Mouse (Mus musculus): Measurements from ENCODE around the gene Tcirg1. TPM values are rescaled to one million over a fixed set of nuclear protein-coding genes. Genes with fewer than 3 reads are reported as not detected.

Tcirg1 gene
- polyA plus RNA-seq, 1 experiment: 69.2 TPM

- WGBS: 9% methylated on average over 42 of the region's 42 CpGs
- H3K4me3 ChIP-seq (ENCODE audit: insufficient read depth, low read depth, low read length): peak within 1 kb of the TSS; percentile 63
- no peaks in the 10 kb centered on the region for H3K27me3 ChIP-seq (replicated peaks; ENCODE audit: control insufficient read depth, insufficient read depth, low read length)
- TF ChIP-seq CTCF (conservative IDR thresholded peaks at IDR 0.05; ENCODE audit: insufficient read depth, insufficient read length, low read depth, low read length): no peak
- TF ChIP-seq POLR2A (IDR thresholded peaks at IDR 0.05; ENCODE audit: low read depth, low read length): no peak
- DNase-seq: peak; percentile 83
- H3K4me1 ChIP-seq (ENCODE audit: control insufficient read depth, insufficient read depth, low read length): peaks cover 3% of the 10 kb centered on the region; the same call in 1 of the 2 replicates
- H3K27ac ChIP-seq (ENCODE audit: insufficient read depth, low read depth, low read length): peak within 1 kb of the TSS; percentile 40
- no peaks in the 10 kb centered on the region for H3K36me3 ChIP-seq (ENCODE audit: control insufficient read depth, insufficient read depth, low read length)
These were observed 28.3 kb upstream of the Tcirg1 start, which contains the start of gene Unc93b1 for GRCm38 (mm10) chr19:3935032-3935895. Gene Unc93b1, plus strand, starts transcription at chr19:3935186.

GRCm38 (mm10) chr19:3931716-3932115 is 24.8 kb upstream of the Tcirg1 start:
- Histone ChIP-seq H3K4me1 (ENCODE audit: control insufficient read depth, insufficient read depth, low read length) (peaks cover 12% of the 10 kb centered on the region; the same call in 1 of the 2 replicates), H3K27ac (ENCODE audit: insufficient read depth, low read depth, low read length) (no peak overlapping the region), H3K27me3 (replicated peaks; ENCODE audit: control insufficient read depth, insufficient read depth, low read length) (no peaks in the 10 kb centered on the region), H3K36me3 (ENCODE audit: control insufficient read depth, insufficient read depth, low read length) (no peaks in the 10 kb centered on the region), H3K4me3 (ENCODE audit: insufficient read depth, low read depth, low read length) (no peak overlapping the region)
- DNase-seq: no peak
- TF ChIP-seq CTCF (conservative IDR thresholded peaks at IDR 0.05; ENCODE audit: insufficient read depth, insufficient read length, low read depth, low read length) (no peak), POLR2A (IDR thresholded peaks at IDR 0.05; ENCODE audit: low read depth, low read length) (no peak)
- 94% methylated on average over 9 of the region's 9 CpGs for WGBS

- H3K4me3 ChIP-seq (ENCODE audit: insufficient read depth, low read depth, low read length): no peak overlapping the region
- WGBS: 70% methylated on average over 21 of the region's 21 CpGs
- peaks cover 9% of the 10 kb centered on the region; the same call in 1 of the 2 replicates for H3K4me1 ChIP-seq (ENCODE audit: control insufficient read depth, insufficient read depth, low read length)
- H3K27ac ChIP-seq (ENCODE audit: insufficient read depth, low read depth, low read length): peak overlapping the region; percentile 19
- H3K36me3 ChIP-seq (ENCODE audit: control insufficient read depth, insufficient read depth, low read length): no peaks in the 10 kb centered on the region
- TF ChIP-seq POLR2A (IDR thresholded peaks at IDR 0.05; ENCODE audit: low read depth, low read length) (no peak), CTCF (conservative IDR thresholded peaks at IDR 0.05; ENCODE audit: insufficient read depth, insufficient read length, low read depth, low read length) (no peak)
- H3K27me3 ChIP-seq (replicated peaks; ENCODE audit: control insufficient read depth, insufficient read depth, low read length): no peaks in the 10 kb centered on the region
- DNase-seq: no peak
These were observed 23.5 kb upstream of the Tcirg1 start for GRCm38 (mm10) chr19:3930262-3931057.

GRCm38 (mm10) chr19:3929211-3929941 is 22.4 kb upstream of the Tcirg1 start, which contains the start of gene Aldh3b1:
Gene Aldh3b1, minus strand, starts transcription at chr19:3929808.
- H3K27ac ChIP-seq (ENCODE audit: insufficient read depth, low read depth, low read length): peak within 1 kb of the TSS; percentile 42
- DNase-seq: peak; percentile 98
- TF ChIP-seq CTCF (conservative IDR thresholded peaks at IDR 0.05; ENCODE audit: insufficient read depth, insufficient read length, low read depth, low read length) (no peak), POLR2A (IDR thresholded peaks at IDR 0.05; ENCODE audit: low read depth, low read length) (no peak)
- 15% methylated on average over 12 of the region's 12 CpGs for WGBS
- peaks cover 9% of the 10 kb centered on the region; the same call in 1 of the 2 replicates for H3K4me1 ChIP-seq (ENCODE audit: control insufficient read depth, insufficient read depth, low read length)
- H3K4me3 ChIP-seq (ENCODE audit: insufficient read depth, low read depth, low read length): peak within 1 kb of the TSS; percentile 17; the same call in 1 of the 2 replicates
- H3K27me3 ChIP-seq (replicated peaks; ENCODE audit: control insufficient read depth, insufficient read depth, low read length): no peaks in the 10 kb centered on the region
- no peaks in the 10 kb centered on the region for H3K36me3 ChIP-seq (ENCODE audit: control insufficient read depth, insufficient read depth, low read length)

GRCm38 (mm10) chr19:3928779-3929178 is 21.8 kb upstream of the Tcirg1 start:
- Histone ChIP-seq H3K27ac (ENCODE audit: insufficient read depth, low read depth, low read length) (no peak overlapping the region), H3K4me1 (ENCODE audit: control insufficient read depth, insufficient read depth, low read length) (peaks cover 9% of the 10 kb centered on the region; the same call in 1 of the 2 replicates), H3K4me3 (ENCODE audit: insufficient read depth, low read depth, low read length) (no peak overlapping the region), H3K36me3 (ENCODE audit: control insufficient read depth, insufficient read depth, low read length) (no peaks in the 10 kb centered on the region), H3K27me3 (replicated peaks; ENCODE audit: control insufficient read depth, insufficient read depth, low read length) (no peaks in the 10 kb centered on the region)
- 69% methylated on average over 4 of the region's 4 CpGs for WGBS
- no peak for DNase-seq
- TF ChIP-seq POLR2A (IDR thresholded peaks at IDR 0.05; ENCODE audit: low read depth, low read length) (no peak), CTCF (conservative IDR thresholded peaks at IDR 0.05; ENCODE audit: insufficient read depth, insufficient read length, low read depth, low read length) (no peak)

- Histone ChIP-seq H3K4me1 (ENCODE audit: control insufficient read depth, insufficient read depth, low read length) (peaks cover 9% of the 10 kb centered on the region; the same call in 1 of the 2 replicates), H3K27ac (ENCODE audit: insufficient read depth, low read depth, low read length) (no peak overlapping the region), H3K36me3 (ENCODE audit: control insufficient read depth, insufficient read depth, low read length) (no peaks in the 10 kb centered on the region), H3K4me3 (ENCODE audit: insufficient read depth, low read depth, low read length) (no peak overlapping the region), H3K27me3 (replicated peaks; ENCODE audit: control insufficient read depth, insufficient read depth, low read length) (no peaks in the 10 kb centered on the region)
- WGBS: 92% methylated on average over 4 of the region's 4 CpGs
- no peak for DNase-seq
- TF ChIP-seq CTCF (conservative IDR thresholded peaks at IDR 0.05; ENCODE audit: insufficient read depth, insufficient read length, low read depth, low read length): no peak
- TF ChIP-seq POLR2A (IDR thresholded peaks at IDR 0.05; ENCODE audit: low read depth, low read length): no peak
These were observed 21.1 kb upstream of the Tcirg1 start for GRCm38 (mm10) chr19:3927989-3928388.
